Mouse (Mus musculus) C2C12 (cell line): ENCODE results near the gene Slc22a8.

Experiments
- CTCF ChIP-seq: IDR thresholded peaks from one replicate; pipeline ENCODE4 v1.5.1; 2011; ENCODE audit not compliant: control insufficient read depth, insufficient read depth, insufficient read length
- MAX ChIP-seq: IDR thresholded peaks from one replicate; pipeline ENCODE4 v1.6.1; 2011; ENCODE audit warnings: mild to moderate bottlenecking, control low read depth

GRCm38 (mm10) chr19:8611358-8612123 lies 20.5 kb downstream of the Slc22a8 start:
- TF ChIP-seq CTCF, result no peak
- TF ChIP-seq MAX, result no peak
